Mouse (Mus musculus) subcutaneous adipose tissue, adult 2 months (tissue): ENCODE measurements around the gene Pxmp4. TPM values are rescaled to one million over a fixed set of nuclear protein-coding genes. Genes with fewer than 3 reads are reported as not detected.

ENCODE experiments used
- polyA plus RNA-seq: library from polyadenylated mRNA; depleted of rRNA; stranded (reverse); fragments of >200 nt; gene quantifications from 2 replicates; pipeline ENCODE4 v1.2.3, GENCODE M21; 2012; ENCODE audit warnings: low replicate concordance; rRNA removed

Gene Pxmp4
- 60.5 and 151 TPM in 2 replicates for polyA plus RNA-seq

DNA sequence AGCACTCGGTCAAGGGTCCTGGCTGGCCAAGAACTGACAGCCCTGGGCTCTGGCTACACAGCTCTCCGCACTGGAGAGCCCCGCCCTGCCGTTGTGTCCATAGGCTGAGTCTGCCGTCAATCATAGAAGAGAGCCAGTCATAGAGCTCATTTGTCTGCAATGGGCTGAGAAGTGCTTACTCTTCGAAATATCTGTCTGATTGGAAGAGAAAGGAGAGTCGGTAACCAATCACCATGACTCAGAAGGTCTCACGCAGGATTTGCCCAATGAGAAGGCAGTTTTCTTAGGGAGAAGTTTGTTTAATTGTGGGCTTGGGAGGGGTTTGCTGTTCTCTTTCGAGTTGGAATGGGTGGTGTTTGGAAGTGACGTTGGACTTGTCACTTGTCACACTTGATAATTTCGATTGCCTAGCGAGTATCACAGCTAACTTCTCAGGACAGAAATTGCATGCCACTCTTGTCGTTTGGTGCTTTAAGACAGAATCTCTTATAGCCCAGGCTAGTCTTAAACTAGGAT lies at the start of gene Pxmp4:
Pxmp4 (minus strand) TSS at position 71 of the 516 bp plus-strand sequence.

GRCm38 (mm10) chr2:154651363-154651762 lies 47.9 kb upstream of the Pxmp4 start, which contains the start of gene Chmp4b:
TSS of gene Chmp4b (plus strand) at chr2:154651705.

DNA sequence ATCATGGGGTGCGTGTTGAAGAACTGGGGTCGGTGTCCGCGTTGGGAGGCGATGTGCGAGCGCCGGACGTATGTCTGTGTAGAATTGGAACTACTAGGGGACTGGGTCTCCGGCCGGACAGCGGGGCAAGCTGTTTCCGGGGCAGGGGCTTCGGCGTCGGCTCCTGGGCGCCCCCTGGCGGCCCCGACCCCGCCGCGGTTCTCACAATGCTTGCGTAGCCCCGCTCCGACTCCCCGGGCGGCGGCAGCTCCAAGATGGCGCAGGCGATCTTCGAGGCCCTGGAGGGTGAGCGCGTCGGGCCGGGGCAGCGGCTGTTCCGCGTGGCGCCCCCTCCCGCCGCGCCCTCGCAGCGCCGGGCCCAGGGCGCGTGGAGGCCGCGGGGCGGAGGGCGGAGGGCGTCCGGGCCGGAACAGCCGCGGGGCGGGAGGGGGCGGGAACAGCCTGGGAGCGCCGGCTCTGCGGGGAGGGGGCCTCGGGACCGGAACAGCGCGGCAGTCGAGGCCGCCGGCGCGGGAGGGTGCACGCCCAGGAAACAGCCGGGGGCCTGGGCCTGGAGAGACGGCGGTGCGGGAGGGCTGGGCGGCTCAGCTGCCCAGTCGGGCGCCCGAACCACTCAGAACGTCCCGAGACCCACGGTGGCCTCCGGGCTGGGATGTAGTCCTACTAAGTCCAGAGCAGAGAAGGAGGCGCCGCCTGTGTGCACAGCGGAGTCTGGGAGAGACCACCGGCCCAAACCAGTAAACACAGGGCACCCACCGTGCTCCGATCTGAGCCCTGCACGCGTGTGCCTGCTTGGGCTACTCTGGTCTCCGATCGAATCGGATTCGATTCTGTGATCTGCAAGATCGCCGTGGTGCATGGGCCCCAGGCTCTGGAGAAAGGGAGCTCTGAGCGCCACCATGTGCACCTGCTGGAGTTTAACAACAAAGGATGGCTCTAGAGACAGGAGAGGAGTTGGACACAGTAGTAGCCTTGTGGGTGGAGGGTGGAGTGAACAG lies 9.9 kb upstream of the Pxmp4 start, which contains the start of the genes Zfp341 and 4930519P11Rik:
Zfp341 (plus strand) TSS at position 180 of the 998 bp plus-strand sequence.
4930519P11Rik (minus strand) TSS at position 320 of the 998 bp plus-strand sequence.

GRCm38 (mm10) chr2:154569836-154570286 lies 33.6 kb downstream of the Pxmp4 start, which contains the start of gene E2f1:
TSS of gene E2f1 (minus strand) at chr2:154569892.

GRCm38 (mm10) chr2:154558264-154559039 lies 45.1 kb downstream of the Pxmp4 start, which contains the start of gene Necab3:
TSS of gene Necab3 (minus strand) at chr2:154558890.

DNA sequence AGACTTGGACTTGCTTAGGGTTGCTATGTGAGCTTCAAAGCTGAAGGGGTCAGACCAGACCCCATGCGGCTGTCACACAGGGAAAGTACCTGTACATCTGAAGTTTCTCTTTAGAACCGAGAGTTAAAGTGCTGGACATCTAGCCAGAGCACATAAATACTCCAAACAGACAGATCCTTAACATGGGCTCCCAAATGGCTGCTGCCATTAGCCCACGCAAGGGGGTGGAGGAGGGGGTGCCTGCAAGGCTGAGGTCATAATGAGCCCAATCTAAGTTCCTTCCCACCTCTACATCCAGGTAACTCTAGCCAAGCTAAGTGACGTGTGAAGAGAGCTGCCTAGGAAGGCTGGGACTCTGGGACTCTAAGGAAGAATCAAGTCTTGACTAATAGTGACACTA lies 52.0 kb downstream of the Pxmp4 start, which contains the start of gene Actl10:
Actl10 (plus strand) TSS at position 301 of the 400 bp plus-strand sequence.

GRCm38 (mm10) chr2:154546711-154547110 lies 56.8 kb downstream of the Pxmp4 start, which contains the start of gene 1700003F12Rik:
TSS of gene 1700003F12Rik (plus strand) at chr2:154547085.

Other genes starting within 250 kb of the Pxmp4 start
- 11.2 and 12.8 TPM in 2 replicates for gene Cdk5rap1, start 230.7 kb downstream of the Pxmp4 start, polyA plus RNA-seq
- gene Snta1, start 195.6 kb downstream of the Pxmp4 start, polyA plus RNA-seq: 25.8 and 67.9 TPM in 2 replicates
- gene Cbfa2t2, start 167.2 kb downstream of the Pxmp4 start, polyA plus RNA-seq: 11.2 and 20.3 TPM in 2 replicates
- gene 1700003F12Rik, start 56.6 kb downstream of the Pxmp4 start, polyA plus RNA-seq: 0.77 and 1.5 TPM in 2 replicates
- gene Actl10, start 51.9 kb downstream of the Pxmp4 start, polyA plus RNA-seq: not detected in 2 replicates
- gene Necab3, start 44.8 kb downstream of the Pxmp4 start, polyA plus RNA-seq: 1.6 and 8.0 TPM in 2 replicates
- gene E2f1, start 33.8 kb downstream of the Pxmp4 start, polyA plus RNA-seq: 13.4 and 15.1 TPM in 2 replicates
- 4.0 and 6.1 TPM in 2 replicates for gene Zfp341, start 9.6 kb upstream of the Pxmp4 start, polyA plus RNA-seq
- 0.57 and 0.87 TPM in 2 replicates for gene 4930519P11Rik, start 9.7 kb upstream of the Pxmp4 start, polyA plus RNA-seq
- gene Chmp4b, start 48.0 kb upstream of the Pxmp4 start, polyA plus RNA-seq: 118 and 161 TPM in 2 replicates
- not detected in 2 replicates for gene Gm14214, start 166.3 kb upstream of the Pxmp4 start, polyA plus RNA-seq
- gene Raly, start 187.4 kb upstream of the Pxmp4 start, polyA plus RNA-seq: 155 and 533 TPM in 2 replicates
- 4.7 TPM in 1 of 2 replicates, not detected in the other for gene a, start 187.7 kb upstream of the Pxmp4 start, polyA plus RNA-seq